13 mouse cellular contexts compared by ENCODE assay signal in genomic region chr8:86325040-86325439, GRCm38 (mm10).
DNase-seq lines count a peak whose midpoint lies in the region; ATAC-seq lines count a peak whose summit lies in the region.
"Had no signal": no experiment of that assay in that cellular context is flagged by ENCODE, and none has a peak within 500 bp of the region (broad histone marks: within the 10 kb centered on the region; RNA-seq: fewer than 3 reads in every experiment).

No protein-coding gene starts in this region.

- no peak overlapping the region for H3K9ac ChIP-seq in neural tube, embryonic 11.5 days (ENCODE audit: low read length)
- no peak overlapping the region for H3K9ac ChIP-seq in hindbrain, embryonic 12.5 days
- H3K9ac ChIP-seq in neural tube, embryonic 15.5 days (replicated peaks), result no peak overlapping the region
- H3K9ac ChIP-seq: heart, embryonic 15.5 days had no signal

- H3K4me3 ChIP-seq in neural tube, embryonic 11.5 days (ENCODE audit: low read depth, low read length), result no peak overlapping the region
- H3K4me3 ChIP-seq in hindbrain, embryonic 12.5 days, result no peak overlapping the region
- H3K4me3 ChIP-seq in neural tube, embryonic 15.5 days (replicated peaks), result no peak overlapping the region
- H3K4me3 ChIP-seq: heart, embryonic 15.5 days had no signal

- H3K36me3 ChIP-seq in neural tube, embryonic 11.5 days (ENCODE audit: control insufficient read depth, insufficient read depth, low read length), result no peaks in the 10 kb centered on the region
- H3K36me3 ChIP-seq in hindbrain, embryonic 12.5 days, result no peaks in the 10 kb centered on the region
- no peaks in the 10 kb centered on the region for H3K36me3 ChIP-seq in neural tube, embryonic 15.5 days
- H3K36me3 ChIP-seq: heart, embryonic 15.5 days had no signal

- no peaks in the 10 kb centered on the region for H3K9me3 ChIP-seq in neural tube, embryonic 11.5 days (ENCODE audit: control insufficient read depth, low read length)
- no peaks in the 10 kb centered on the region for H3K9me3 ChIP-seq in hindbrain, embryonic 12.5 days (replicated peaks)
- H3K9me3 ChIP-seq in neural tube, embryonic 15.5 days (replicated peaks), result no peaks in the 10 kb centered on the region
- H3K9me3 ChIP-seq: heart, embryonic 15.5 days had no signal

- no peak for ATAC-seq in neural tube, embryonic 11.5 days (ENCODE audit: insufficient read depth, low FRiP score, low TSS enrichment)
- no peak for ATAC-seq in hindbrain, embryonic 12.5 days (ENCODE audit: low FRiP score)
- ATAC-seq in neural tube, embryonic 15.5 days (ENCODE audit: low FRiP score), result peak; percentile 53

- peak; percentile 33 for DNase-seq in adrenal gland, postnatal 10 days
- DNase-seq in adrenal gland, adult 8-10 months, result no peak
- DNase-seq in neural tube, embryonic 11.5 days (ENCODE audit: low spot score), result no peak
- no peak for DNase-seq in neural tube, embryonic 10.5 days (ENCODE audit: extremely low spot score, low spot score)
- no peak for DNase-seq in heart, adult 11 months
- no peak for DNase-seq in right cerebral cortex, postnatal 14 days
- DNase-seq: kidney, postnatal 10 days; layer of hippocampus, postnatal 36 days; lung, adult 18-20 months; thymus, adult 18-20 months had no signal

- H3K4me1 ChIP-seq in neural tube, embryonic 11.5 days (ENCODE audit: control insufficient read depth, insufficient read depth, low read length), result 0 out of 2 replicates have a peak, but pooled peaks cover 3% of the 10 kb centered on the region
- H3K4me1 ChIP-seq in hindbrain, embryonic 12.5 days, result peaks cover 28% of the 10 kb centered on the region
- H3K4me1 ChIP-seq in neural tube, embryonic 15.5 days, result peaks cover 23% of the 10 kb centered on the region
- H3K4me1 ChIP-seq: heart, embryonic 15.5 days had no signal

- H3K4me2 ChIP-seq in neural tube, embryonic 11.5 days (ENCODE audit: low read depth), result no peak overlapping the region
- H3K4me2 ChIP-seq in hindbrain, embryonic 12.5 days (replicated peaks), result no peak overlapping the region
- H3K4me2 ChIP-seq in neural tube, embryonic 15.5 days, result no peak overlapping the region
- H3K4me2 ChIP-seq: heart, embryonic 15.5 days had no signal

- 62% methylated on average over 7 of the region's 7 CpGs for WGBS in neural tube, embryonic 11.5 days
- WGBS in hindbrain, embryonic 12.5 days, result 74% methylated on average over 7 of the region's 7 CpGs
- WGBS in neural tube, embryonic 15.5 days, result 25% methylated on average over 7 of the region's 7 CpGs

- H3K27me3 ChIP-seq in neural tube, embryonic 11.5 days (ENCODE audit: control insufficient read depth, insufficient read depth, low read length), result no peaks in the 10 kb centered on the region
- 0 out of 2 replicates have a peak, but pooled peaks cover 5% of the 10 kb centered on the region for H3K27me3 ChIP-seq in hindbrain, embryonic 12.5 days
- H3K27me3 ChIP-seq in neural tube, embryonic 15.5 days (replicated peaks), result no peaks in the 10 kb centered on the region
- H3K27me3 ChIP-seq: heart, embryonic 15.5 days had no signal

- H3K27ac ChIP-seq in neural tube, embryonic 11.5 days (ENCODE audit: low read depth, low read length), result peak overlapping the region; percentile 49; the same call in 1 of the 2 replicates
- peak overlapping the region; percentile 67 for H3K27ac ChIP-seq in hindbrain, embryonic 12.5 days
- peak overlapping the region; percentile 74 for H3K27ac ChIP-seq in neural tube, embryonic 15.5 days (replicated peaks)
- H3K27ac ChIP-seq: heart, embryonic 15.5 days had no signal
